Mouse (Mus musculus): ENCODE results near the gene Dock11.

Dock11 gene

DNA sequence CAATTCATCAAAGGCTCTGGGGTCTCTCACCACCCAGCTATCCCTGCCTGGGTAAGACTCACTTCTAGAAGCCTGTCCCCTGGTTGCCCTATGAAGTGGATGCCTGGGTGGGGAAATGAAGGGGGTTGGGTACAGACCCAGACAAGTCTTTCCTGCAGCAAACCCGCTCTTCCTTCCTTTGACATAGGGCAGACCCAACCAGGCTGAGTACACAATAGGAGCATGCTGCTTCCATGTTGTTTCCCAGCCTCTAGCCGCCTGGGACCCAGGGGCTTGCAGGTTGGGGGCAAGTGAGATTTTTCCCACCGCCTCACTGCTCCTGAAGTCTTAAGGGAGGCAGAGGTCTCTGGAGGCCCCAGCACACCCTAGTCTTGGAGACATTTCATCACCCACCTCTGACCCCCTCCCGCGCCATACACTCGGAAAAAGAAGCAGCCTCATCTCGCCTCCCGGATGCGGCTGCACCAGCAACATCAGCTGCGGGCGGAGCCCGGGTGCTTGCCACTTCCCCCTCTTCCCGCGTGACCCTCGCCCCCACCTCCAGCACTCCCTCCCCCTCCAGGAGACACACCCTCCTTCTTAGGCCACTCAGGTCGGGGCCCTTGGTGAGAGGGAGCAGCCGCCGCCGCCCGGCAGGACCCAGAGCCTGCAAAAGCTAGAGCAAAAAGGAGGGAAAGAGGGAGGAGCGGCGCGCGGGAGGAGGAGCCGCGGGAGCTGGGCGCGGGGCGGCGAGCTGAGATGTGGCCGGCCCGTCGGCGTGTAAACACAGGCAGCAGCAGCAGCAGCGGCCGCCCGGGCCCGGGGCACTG is at the start of gene Dock11:
Gene Dock11 (plus strand): TSS at position 746 of the 809 bp plus-strand sequence.
- DNase-seq (ENCODE audit: low spot score), result peak; percentile 58

- no peak for DNase-seq (ENCODE audit: low spot score)
These were observed 8.9 kb upstream of the Dock11 start for GRCm38 (mm10) chrX:35879703-35880102.

DNA sequence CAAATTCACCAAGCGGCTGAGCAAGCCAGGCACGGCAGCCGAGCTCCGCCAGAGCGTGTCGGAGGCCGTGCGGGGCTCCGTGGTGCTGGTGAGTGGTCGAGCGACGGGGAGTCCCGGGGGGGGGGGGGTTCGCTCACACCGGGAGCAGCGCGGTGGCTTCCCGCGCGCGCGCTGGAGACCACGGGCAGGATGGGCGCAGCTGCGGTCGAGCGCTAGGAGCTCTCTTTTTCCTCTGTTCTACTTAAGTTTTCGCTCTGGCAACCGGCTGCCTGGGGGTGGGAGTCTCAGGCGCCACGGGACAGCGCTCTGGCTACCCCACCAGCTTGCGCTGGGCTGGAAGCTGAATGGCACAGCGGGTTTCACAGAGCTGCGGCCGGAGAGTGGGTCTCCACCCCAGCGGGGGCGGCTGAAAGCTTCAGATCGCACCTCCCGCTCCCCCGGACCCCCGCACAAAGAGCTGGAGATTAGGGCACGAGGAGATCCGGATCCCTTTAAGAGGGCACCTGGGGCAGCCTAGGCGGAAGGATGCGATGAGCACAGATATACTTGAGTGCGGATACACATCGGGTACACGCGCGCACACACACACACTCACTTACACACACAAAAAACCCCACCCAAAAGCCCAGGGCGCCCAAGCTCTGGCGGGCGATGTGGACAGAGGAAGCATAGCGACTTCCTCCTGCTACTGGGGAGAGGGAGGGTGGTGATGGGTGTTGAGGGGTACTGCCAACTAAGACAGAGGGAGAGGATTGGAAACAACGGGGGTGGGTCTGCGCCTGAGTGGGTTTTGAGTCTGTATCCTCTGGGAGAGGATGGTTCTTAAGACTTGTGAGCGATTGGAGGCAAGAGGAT is 540 bp downstream of the Dock11 start:
- no peak for DNase-seq (ENCODE audit: low spot score)

DNA sequence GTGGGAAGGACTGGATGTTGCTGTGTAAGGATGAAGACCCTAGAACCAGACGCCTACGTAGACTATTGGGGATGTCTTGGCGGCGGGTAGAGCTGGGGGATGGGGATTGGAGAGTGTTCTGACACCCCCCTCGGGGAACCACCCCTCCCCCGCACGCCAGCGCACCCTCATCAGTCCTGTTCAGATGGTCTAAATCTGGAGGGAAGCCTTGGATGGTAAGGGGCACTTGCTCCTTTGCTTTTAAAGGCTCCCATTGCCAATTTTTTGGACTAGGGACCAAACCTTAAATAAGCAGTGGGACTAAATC is 1.1 kb downstream of the Dock11 start:
- DNase-seq (ENCODE audit: low spot score), result no peak

- DNase-seq (ENCODE audit: low spot score), result no peak
These were observed 3.0 kb downstream of the Dock11 start for GRCm38 (mm10) chrX:35891534-35892125.

GRCm38 (mm10) chrX:35892377-35892776 is 3.7 kb downstream of the Dock11 start:
- DNase-seq (ENCODE audit: low spot score), result no peak

- DNase-seq (ENCODE audit: low spot score), result no peak
These were observed 9.2 kb downstream of the Dock11 start for GRCm38 (mm10) chrX:35897648-35898500.

DNA sequence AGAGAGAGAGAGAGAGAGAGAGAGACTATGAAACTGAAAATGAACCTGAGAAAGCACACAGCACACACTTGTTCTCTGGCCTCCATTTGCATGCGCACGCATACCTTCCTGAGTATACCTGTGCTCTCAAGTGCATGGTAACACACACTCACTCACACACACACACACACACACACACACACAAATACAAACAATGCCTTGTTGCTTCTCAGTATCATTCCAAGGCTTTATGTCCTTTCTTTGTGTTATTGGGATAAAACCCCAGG is 9.8 kb downstream of the Dock11 start:
- no peak for DNase-seq (ENCODE audit: low spot score)

DNA sequence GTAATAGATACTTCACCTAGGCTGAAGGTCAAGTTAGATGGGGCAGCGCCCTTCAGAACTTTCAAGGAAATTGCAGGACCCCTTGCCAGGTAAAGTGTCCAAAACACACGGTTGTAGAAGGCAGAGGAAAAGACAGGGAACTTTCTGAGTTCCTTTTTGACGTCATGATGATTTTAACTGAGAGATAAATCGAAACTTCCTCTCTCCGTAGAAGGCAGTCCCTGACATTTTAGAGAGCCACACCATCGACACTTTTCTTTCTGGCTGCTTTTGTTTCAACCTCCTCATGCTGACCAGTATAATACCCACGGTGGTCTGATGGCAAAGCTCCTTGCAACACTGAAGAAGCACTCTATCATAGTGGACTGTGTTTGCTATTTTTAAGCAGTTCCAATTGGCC is 15.7 kb downstream of the Dock11 start:
- no peak for DNase-seq (ENCODE audit: low spot score)

DNA sequence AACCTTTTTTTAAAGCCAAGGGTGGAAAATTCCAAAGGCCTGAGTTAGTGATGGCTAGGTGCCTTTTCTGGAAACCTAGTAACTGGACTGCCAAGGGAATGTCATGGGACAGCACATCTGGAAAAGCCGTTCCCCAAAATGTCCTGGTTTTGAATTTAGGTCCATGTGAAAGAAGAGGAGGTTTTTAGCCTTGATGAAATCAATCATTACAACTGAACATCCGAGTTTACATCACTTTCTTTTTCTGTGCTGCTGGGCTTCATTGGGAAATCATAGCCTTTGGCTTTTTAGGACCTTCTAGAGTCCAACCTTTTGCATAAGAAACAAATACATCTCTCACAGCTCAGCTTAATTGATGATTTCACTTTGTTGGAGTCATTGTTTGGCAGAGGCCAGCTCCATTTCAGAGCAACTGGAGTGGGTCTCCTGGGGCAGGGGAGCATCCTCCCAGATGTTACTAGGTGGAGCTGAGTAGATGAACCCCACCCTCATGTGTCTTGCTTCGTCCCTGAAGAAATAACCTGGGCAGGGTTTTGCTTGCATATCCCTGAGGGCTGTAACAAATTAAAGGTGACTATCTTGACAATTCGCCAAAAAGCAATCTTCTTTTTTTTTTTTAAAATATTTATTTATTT is 18.2 kb downstream of the Dock11 start:
- DNase-seq (ENCODE audit: low spot score), result no peak

GRCm38 (mm10) chrX:35919558-35919957 is 30.9 kb downstream of the Dock11 start:
- DNase-seq (ENCODE audit: low spot score), result no peak

DNA sequence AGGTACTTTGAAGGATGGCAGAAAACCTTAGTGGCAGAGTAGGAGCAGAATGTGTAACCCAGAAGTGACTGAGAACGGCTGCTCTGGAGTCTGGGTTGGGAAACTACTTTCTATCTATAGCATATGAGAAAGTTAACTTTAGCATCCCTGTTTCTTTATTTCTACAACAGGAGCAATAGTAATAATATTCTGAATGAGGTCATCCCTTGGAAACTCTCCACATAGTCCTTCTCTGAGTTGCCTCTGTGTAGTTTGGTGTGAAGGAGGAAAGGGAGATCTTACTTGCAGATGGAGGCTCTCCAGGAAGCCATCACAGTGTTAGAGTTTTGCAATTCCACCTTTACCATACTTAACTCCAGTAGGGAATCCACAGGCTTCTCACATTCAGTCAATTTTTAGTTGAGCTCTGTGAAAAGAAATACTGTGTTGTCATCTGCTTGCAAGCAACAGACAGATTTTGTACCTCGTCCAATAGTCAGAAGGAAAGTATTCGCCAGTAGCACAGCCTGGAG is 31.5 kb downstream of the Dock11 start:
- DNase-seq (ENCODE audit: low spot score), result no peak

DNA sequence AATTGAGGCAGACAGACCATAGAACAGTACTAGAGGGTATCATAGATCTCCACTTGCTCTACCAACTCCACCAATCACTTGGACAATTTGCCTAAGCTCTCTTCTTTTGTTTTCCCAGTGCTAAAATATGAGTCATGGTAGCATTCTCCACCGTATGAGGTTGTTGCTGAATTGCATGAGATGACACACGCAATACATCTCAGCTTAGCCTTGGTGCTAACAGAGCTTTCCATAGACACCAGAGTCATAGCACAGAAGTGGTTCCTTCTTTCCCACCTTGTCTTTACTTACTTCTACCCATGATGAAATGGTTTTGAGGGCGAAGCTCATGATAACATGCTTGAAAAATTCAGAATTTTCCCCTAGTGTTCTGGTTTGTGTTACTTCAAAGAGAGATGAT is 33.3 kb downstream of the Dock11 start:
- no peak for DNase-seq (ENCODE audit: low spot score)

- no peak for DNase-seq (ENCODE audit: low spot score)
These were observed 36.2 kb downstream of the Dock11 start for GRCm38 (mm10) chrX:35924705-35925264.

DNA sequence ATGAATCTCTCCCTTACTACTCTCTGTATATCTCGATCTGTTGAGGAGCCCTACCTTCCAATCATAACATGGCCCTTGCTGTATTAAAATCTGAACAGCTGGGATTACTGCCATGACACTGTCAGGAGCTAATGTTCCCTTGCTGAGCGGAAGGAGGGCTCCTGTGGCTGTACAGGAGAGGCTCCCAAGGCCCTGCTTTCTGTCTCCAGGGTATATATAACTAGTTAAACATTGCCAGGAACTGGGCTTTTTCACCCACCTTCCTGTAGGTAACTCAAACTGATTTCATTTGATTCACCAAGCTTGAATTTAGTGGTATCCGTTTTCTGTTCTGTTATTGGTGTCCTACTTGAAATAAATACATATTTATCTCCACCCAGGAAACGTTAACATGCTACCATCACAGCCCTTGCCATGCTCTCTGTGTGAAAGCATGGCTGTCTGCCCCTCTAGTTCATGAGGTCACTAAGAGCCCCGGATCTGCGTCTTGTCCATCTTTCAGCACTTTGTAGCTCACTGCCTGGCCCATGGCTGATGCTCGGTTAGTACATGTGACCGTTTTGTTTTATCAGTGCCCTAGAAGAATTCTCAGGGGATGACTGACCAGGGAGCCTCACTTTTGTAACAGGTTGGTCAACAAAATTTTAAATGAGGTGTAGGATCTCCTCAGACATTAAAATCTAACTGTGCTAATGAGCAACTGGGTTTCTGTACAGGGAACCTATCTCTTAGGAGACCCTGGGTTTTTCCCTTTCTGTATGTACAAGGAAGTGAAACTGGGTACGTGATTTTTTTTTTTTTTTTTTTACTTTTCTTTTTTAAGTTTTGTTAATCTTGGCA is 41.7 kb downstream of the Dock11 start:
- no peak for DNase-seq (ENCODE audit: low spot score)

GRCm38 (mm10) chrX:35930934-35931406 is 42.3 kb downstream of the Dock11 start:
- no peak for DNase-seq (ENCODE audit: low spot score)

GRCm38 (mm10) chrX:35931945-35932344 is 43.3 kb downstream of the Dock11 start:
- DNase-seq (ENCODE audit: low spot score), result no peak

GRCm38 (mm10) chrX:35932952-35933351 is 44.3 kb downstream of the Dock11 start:
- DNase-seq (ENCODE audit: low spot score), result no peak

DNA sequence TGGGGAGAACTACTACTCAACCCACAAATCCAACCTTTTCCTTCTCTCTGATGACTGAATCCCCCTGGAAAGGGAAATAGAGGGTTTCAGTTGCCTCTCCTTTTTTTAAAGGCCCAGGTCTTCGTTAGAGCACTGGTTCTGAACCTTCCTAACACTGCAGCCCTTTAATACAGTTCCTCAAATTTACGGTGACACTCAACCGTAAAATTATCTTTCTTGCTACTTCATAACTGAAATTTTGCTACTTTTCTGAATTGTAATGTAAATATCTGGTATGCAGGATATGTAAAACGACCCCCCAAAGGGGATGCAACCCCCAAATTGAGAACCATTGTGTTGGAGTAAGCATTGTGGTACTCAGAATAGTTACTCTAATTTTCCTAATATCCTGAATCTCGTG is 49.5 kb downstream of the Dock11 start:
- DNase-seq (ENCODE audit: low spot score), result no peak

GRCm38 (mm10) chrX:35946394-35946793 is 57.8 kb downstream of the Dock11 start:
- DNase-seq (ENCODE audit: low spot score), result no peak
